Mouse (Mus musculus) forebrain, embryonic 16.5 days (tissue): ENCODE data around the gene Rpl4. TPM values are rescaled to one million over a fixed set of nuclear protein-coding genes. Genes with fewer than 3 reads are reported as not detected.
A peak's percentile ranks its signal among the peaks of the same experiment; 100 is the strongest.
"Not testable (repeated sequence)": the region's sequence is repeated elsewhere in the genome, so short reads cannot be mapped to it uniquely, and the experiment has no call there.

Experiments used
- ATAC-seq: fragments of 200-750 bp; cut with Nextera tagmentation; 2 replicates; pipeline ENCODE4 v1.8.0; 2017; ENCODE audit warnings: mild to moderate bottlenecking, moderate library complexity
- H3K27ac ChIP-seq: fragments of 300-500 bp; sonication (generic); 2 replicates; pipeline ENCODE4 v1.5.1; 2014; ENCODE audit warnings: low read length, control low read depth
- H3K27me3 ChIP-seq: fragments of 300-500 bp; sonication (generic); replicated peaks from 2 replicates; pipeline ENCODE4 v1.6.1; 2014; ENCODE audit warnings: low read length; ENCODE audit not compliant: control insufficient read depth, insufficient read depth
- H3K36me3 ChIP-seq: fragments of 300-500 bp; sonication (generic); 2 replicates; pipeline ENCODE4 v1.6.1; 2014; ENCODE audit not compliant: control insufficient read depth, insufficient read depth
- H3K4me1 ChIP-seq: fragments of 300-500 bp; sonication (generic); replicated peaks from 2 replicates; pipeline ENCODE4 v1.6.1; 2014; ENCODE audit warnings: low read length; ENCODE audit not compliant: control insufficient read depth, insufficient read depth
- H3K4me2 ChIP-seq: fragments of 300-500 bp; sonication (generic); 2 replicates; pipeline ENCODE4 v1.6.1; 2014; ENCODE audit warnings: mild to moderate bottlenecking, low read length, control low read depth
- H3K4me3 ChIP-seq: fragments of 300-500 bp; sonication (generic); replicated peaks from 2 replicates; pipeline ENCODE4 v1.5.1; 2014; ENCODE audit warnings: mild to moderate bottlenecking, low read length, control low read depth
- H3K9ac ChIP-seq: fragments of 300-500 bp; sonication (generic); replicated peaks from 2 replicates; pipeline ENCODE4 v1.6.1; 2014; ENCODE audit warnings: low read depth, low read length, control low read depth
- H3K9me3 ChIP-seq: fragments of 300-500 bp; sonication (generic); 2 replicates; pipeline ENCODE4 v1.6.1; 2016; ENCODE audit warnings: low read length; ENCODE audit not compliant: control insufficient read depth
- WGBS: fragments of 180-500 bp; shearing (Covaris S2); extraction: QIAGEN DNeasy Blood & Tissue Kit; methylation state at CpG from one replicate; pipeline ENCODE4 v1.1.7; 2014; 5-methylcytosine and 5-hydroxymethylcytosine counted together
- polyA plus RNA-seq: library from polyadenylated mRNA; unstranded; fragments of >200 nt; fragmentation: Nextera tagmentation; extraction: Ambion mirVana; gene quantifications from 2 replicates; pipeline ENCODE4 v1.2.1, GENCODE M21; 2015

Gene Rpl4
- polyA plus RNA-seq, 1 experiment from 2014 or later = 714 TPM

- H3K4me3 ChIP-seq, H3K9ac ChIP-seq, H3K4me2 ChIP-seq, H3K27me3 ChIP-seq, ATAC-seq, H3K36me3 ChIP-seq, H3K27ac ChIP-seq, H3K9me3 ChIP-seq: not testable (repeated sequence)
- peaks cover 14% of the 10 kb centered on the region for H3K4me1 ChIP-seq
- WGBS = 85% methylated on average over 3 of the region's 3 CpGs
Measured at GRCm38 (mm10) chr9:64169967-64170366, 3.2 kb upstream of the Rpl4 start.

GRCm38 (mm10) chr9:64172145-64172815, 895 bp upstream of the Rpl4 start:
- WGBS = 3% methylated on average over 18 of the region's 18 CpGs
- ATAC-seq = peak; percentile 7

GRCm38 (mm10) chr9:64173666-64174220, 568 bp downstream of the Rpl4 start:
- peak overlapping the region; percentile 98 for H3K4me2 ChIP-seq
- peaks cover 26% of the 10 kb centered on the region for H3K36me3 ChIP-seq
- peak overlapping the region; percentile 72 for H3K27ac ChIP-seq
- no peaks in the 10 kb centered on the region for H3K27me3 ChIP-seq
- no peak for ATAC-seq
- under 1% methylated on average over 16 of the region's 16 CpGs for WGBS
- peaks cover 21% of the 10 kb centered on the region for H3K4me1 ChIP-seq
- peak overlapping the region; percentile 82 for H3K9ac ChIP-seq
- H3K9me3 ChIP-seq = no peaks in the 10 kb centered on the region
- peak overlapping the region; percentile 93 for H3K4me3 ChIP-seq

More at GRCm38 (mm10) chr9:64172145-64172815, 895 bp upstream of the Rpl4 start:
- peaks cover 14% of the 10 kb centered on the region for H3K36me3 ChIP-seq
- H3K9me3 ChIP-seq = no peaks in the 10 kb centered on the region
- H3K4me3 ChIP-seq = peak overlapping the region; percentile 93
- H3K4me1 ChIP-seq = peaks cover 19% of the 10 kb centered on the region
- peak overlapping the region; percentile 85 for H3K27ac ChIP-seq
- H3K9ac ChIP-seq = peak overlapping the region; percentile 82
- peak overlapping the region; percentile 66 for H3K4me2 ChIP-seq
- H3K27me3 ChIP-seq = no peaks in the 10 kb centered on the region

- Histone ChIP-seq H3K27ac (no peak overlapping the region), H3K4me3 (peak overlapping the region; percentile 93), H3K9me3 (no peaks in the 10 kb centered on the region), H3K36me3 (peaks cover 26% of the 10 kb centered on the region), H3K27me3 (no peaks in the 10 kb centered on the region), H3K4me2 (peak overlapping the region; percentile 98), H3K4me1 (peaks cover 23% of the 10 kb centered on the region), H3K9ac (peak overlapping the region; percentile 82; the same call in 1 of the 2 replicates)
- no peak for ATAC-seq
Measured at GRCm38 (mm10) chr9:64174341-64174740, 1.2 kb downstream of the Rpl4 start.

GRCm38 (mm10) chr9:64174766-64175165, 1.6 kb downstream of the Rpl4 start:
- 70% methylated on average over 8 of the region's 8 CpGs for WGBS

GRCm38 (mm10) chr9:64175378-64175777, 2.2 kb downstream of the Rpl4 start:
- Histone ChIP-seq H3K4me1 (peaks cover 31% of the 10 kb centered on the region), H3K9ac (no peak overlapping the region), H3K27me3 (no peaks in the 10 kb centered on the region), H3K4me2 (no peak overlapping the region), H3K36me3 (peaks cover 26% of the 10 kb centered on the region), H3K4me3 (no peak overlapping the region), H3K27ac (no peak overlapping the region), H3K9me3 (no peaks in the 10 kb centered on the region)
- no peak for ATAC-seq
- WGBS = 57% methylated on average over 11 of the region's 11 CpGs

More at GRCm38 (mm10) chr9:64174766-64175165, 1.6 kb downstream of the Rpl4 start:
- H3K36me3 ChIP-seq = peaks cover 26% of the 10 kb centered on the region
- peak overlapping the region; percentile 30 for H3K4me2 ChIP-seq
- no peak overlapping the region for H3K4me3 ChIP-seq
- no peak overlapping the region for H3K9ac ChIP-seq
- H3K4me1 ChIP-seq = peaks cover 26% of the 10 kb centered on the region
- ATAC-seq = no peak
- no peak overlapping the region for H3K27ac ChIP-seq
- H3K27me3 ChIP-seq = no peaks in the 10 kb centered on the region
- H3K9me3 ChIP-seq = no peaks in the 10 kb centered on the region

GRCm38 (mm10) chr9:64178610-64178973, 5.4 kb downstream of the Rpl4 start:
- WGBS = 48% methylated on average over 3 of the region's 3 CpGs
- H3K36me3 ChIP-seq = peaks cover 34% of the 10 kb centered on the region
- H3K9ac ChIP-seq = no peak overlapping the region
- H3K4me1 ChIP-seq = peaks cover 26% of the 10 kb centered on the region
- H3K4me3 ChIP-seq = peak overlapping the region; percentile 67
- 0 out of 2 replicates have a peak, but pooled peaks have one; percentile 42 for ATAC-seq
- peak overlapping the region; percentile 52 for H3K4me2 ChIP-seq
- H3K27me3 ChIP-seq = no peaks in the 10 kb centered on the region
- H3K9me3 ChIP-seq = no peaks in the 10 kb centered on the region
- peak overlapping the region; percentile 85 for H3K27ac ChIP-seq

- H3K36me3 ChIP-seq = peaks cover 34% of the 10 kb centered on the region
- WGBS = under 1% methylated on average over 35 of the region's 35 CpGs
Measured at GRCm38 (mm10) chr9:64178974-64179646, 5.9 kb downstream of the Rpl4 start, which contains the start of gene Snapc5. TSS of gene Snapc5 (plus strand) at chr9:64179274.

GRCm38 (mm10) chr9:64183295-64183694, 10.1 kb downstream of the Rpl4 start:
- Histone ChIP-seq H3K36me3 (peaks cover 13% of the 10 kb centered on the region), H3K4me1 (peaks cover 12% of the 10 kb centered on the region)
- H3K9me3 ChIP-seq, H3K4me3 ChIP-seq, H3K27ac ChIP-seq, ATAC-seq, H3K9ac ChIP-seq, H3K4me2 ChIP-seq, H3K27me3 ChIP-seq: not testable (repeated sequence)
- WGBS = 92% methylated on average over 5 of the region's 5 CpGs

More at GRCm38 (mm10) chr9:64178974-64179646, 5.9 kb downstream of the Rpl4 start, which contains the start of gene Snapc5:
- Histone ChIP-seq H3K9ac (peak within 1 kb of the TSS; percentile 69), H3K9me3 (no peaks in the 10 kb centered on the region), H3K27ac (peak within 1 kb of the TSS; percentile 85), H3K4me2 (peak within 1 kb of the TSS; percentile 52), H3K4me3 (peak within 1 kb of the TSS; percentile 67), H3K27me3 (no peaks in the 10 kb centered on the region), H3K4me1 (peaks cover 23% of the 10 kb centered on the region)
- ATAC-seq = peak; percentile 95
